Mouse (Mus musculus) MEL (cell line): ENCODE results near the gene Adm2. TPM values are rescaled to one million over a fixed set of nuclear protein-coding genes. Genes with fewer than 3 reads are reported as not detected.

Source experiments
- DNase-seq: peaks from one replicate; pipeline ENCODE4 v3.0.0; 2011; ENCODE audit warnings: low read depth, low spot score
- H3K27ac ChIP-seq: 2 replicates; pipeline ENCODE4 v1.5.1; 2012; ENCODE audit warnings: low read depth, mild to moderate bottlenecking, control low read depth, low read length, moderate library complexity; ENCODE audit not compliant: control insufficient read depth
- H3K27me3 ChIP-seq, 2 experiments: fragments of 150-350 bp in 1 of 2; sonication (generic) in 1 of 2; 2 replicates each; pipeline ENCODE4 v1.6.1; 2012; ENCODE audit warnings: low read length in 2 of 2, mild to moderate bottlenecking in 2 of 2, improper control_type of control experiment in 1 of 2, moderate library complexity in 1 of 2; ENCODE audit not compliant: insufficient read depth in 2 of 2, control insufficient read depth in 1 of 2
- H3K36me3 ChIP-seq, 2 experiments: 2 replicates each; pipeline ENCODE4 v1.6.1; 2012 to 2014; ENCODE audit warnings: low read length in 2 of 2, improper control_type of control experiment in 1 of 2, inconsistent platforms in 1 of 2, mild to moderate bottlenecking in 1 of 2; ENCODE audit not compliant: insufficient read depth in 2 of 2, control insufficient read depth in 1 of 2
- H3K4me1 ChIP-seq, 2 experiments: fragments of 150-350 bp in 1 of 2; sonication (generic) in 1 of 2; 2 replicates each; pipeline ENCODE4 v1.6.1; 2012; ENCODE audit warnings: low read length in 2 of 2, improper control_type of control experiment in 1 of 2, mild to moderate bottlenecking in 1 of 2; ENCODE audit not compliant: insufficient read depth in 2 of 2, control insufficient read depth in 1 of 2
- H3K4me3 ChIP-seq, 2 experiments: fragments of 150-350 bp in 1 of 2; sonication (generic) in 1 of 2; 2 replicates each; pipeline ENCODE4 v1.5.1; 2012; ENCODE audit warnings: low read depth in 2 of 2, low read length in 2 of 2, mild to moderate bottlenecking in 2 of 2, moderate library complexity in 2 of 2, control low read depth in 1 of 2, improper control_type of control experiment in 1 of 2; ENCODE audit not compliant: control insufficient read depth in 1 of 2, insufficient read depth in 1 of 2
- H3K79me2 ChIP-seq: 2 replicates; pipeline ENCODE4 v1.6.1; 2012; ENCODE audit warnings: mild to moderate bottlenecking, low read length, moderate library complexity; ENCODE audit not compliant: control insufficient read depth, poor library complexity, insufficient read depth
- H3K9ac ChIP-seq: 2 replicates; pipeline ENCODE4 v1.6.1; 2012; ENCODE audit warnings: low read depth, mild to moderate bottlenecking, control low read depth, low read length, moderate library complexity; ENCODE audit not compliant: control insufficient read depth, poor library complexity, severe bottlenecking
- H3K9me3 ChIP-seq: fragments of 150-350 bp; sonication (generic); replicated peaks from 2 replicates; pipeline ENCODE4 v1.6.1; 2012; ENCODE audit warnings: mild to moderate bottlenecking, low read length, improper control_type of control experiment, moderate library complexity; ENCODE audit not compliant: insufficient read depth
- BHLHE40 ChIP-seq: IDR thresholded peaks from 2 replicates; pipeline ENCODE4 v1.6.1; 2012; ENCODE audit warnings: low read depth, mild to moderate bottlenecking, inconsistent platforms, low read length, improper control_type of control experiment, borderline replicate concordance
- CHD1 ChIP-seq: IDR thresholded peaks from 2 replicates; pipeline ENCODE4 v1.6.1; 2012; ENCODE audit warnings: low read depth, mild to moderate bottlenecking, inconsistent platforms, low read length, improper control_type of control experiment
- CHD2 ChIP-seq: IDR thresholded peaks from 2 replicates; pipeline ENCODE4 v1.6.1; 2011; ENCODE audit warnings: low read length, improper control_type of control experiment
- E2F4 ChIP-seq: IDR thresholded peaks from 2 replicates; pipeline ENCODE4 v1.6.1; 2011; ENCODE audit warnings: low read depth, low read length, improper control_type of control experiment, borderline replicate concordance
- ELF1 ChIP-seq: IDR thresholded peaks from 2 replicates; pipeline ENCODE4 v1.6.1; 2014; ENCODE audit warnings: low read depth, mild to moderate bottlenecking, inconsistent platforms, low read length, improper control_type of control experiment, moderate library complexity
- EP300 ChIP-seq, 2 experiments: IDR thresholded peaks; 2 replicates each; pipeline ENCODE4 v1.6.1; 2011; ENCODE audit warnings: improper control_type of control experiment in 2 of 2, low read length in 2 of 2, low read depth in 1 of 2, mild to moderate bottlenecking in 1 of 2
- ETS1 ChIP-seq: IDR thresholded peaks from 2 replicates; pipeline ENCODE4 v1.6.1; 2012; ENCODE audit warnings: low read depth, mild to moderate bottlenecking, inconsistent platforms, low read length, improper control_type of control experiment, moderate library complexity
- GABPA ChIP-seq: IDR thresholded peaks from 2 replicates; pipeline ENCODE4 v1.6.1; 2012; ENCODE audit warnings: low read depth, mild to moderate bottlenecking, inconsistent platforms, low read length, improper control_type of control experiment, moderate library complexity
- GATA1 ChIP-seq: IDR thresholded peaks from 2 replicates; pipeline ENCODE4 v1.6.1; 2011; ENCODE audit warnings: low read depth, low read length, improper control_type of control experiment
- MAX ChIP-seq: IDR thresholded peaks from 2 replicates; pipeline ENCODE4 v1.6.1; 2011; ENCODE audit warnings: low read length, improper control_type of control experiment
- MAZ ChIP-seq: IDR thresholded peaks from 2 replicates; pipeline ENCODE4 v1.6.1; 2012; ENCODE audit warnings: low read depth, mild to moderate bottlenecking, inconsistent platforms, low read length, improper control_type of control experiment
- MEF2A ChIP-seq: IDR thresholded peaks from 2 replicates; pipeline ENCODE4 v1.6.1; 2014; ENCODE audit warnings: low read depth, mild to moderate bottlenecking, inconsistent platforms, low read length, improper control_type of control experiment; ENCODE audit not compliant: poor library complexity, insufficient replicate concordance, severe bottlenecking; ENCODE audit errors: extremely low read depth
- MXI1 ChIP-seq: IDR thresholded peaks from 2 replicates; pipeline ENCODE4 v1.6.1; 2011; ENCODE audit warnings: mild to moderate bottlenecking, low read depth, low read length, improper control_type of control experiment
- MYB ChIP-seq: IDR thresholded peaks from 2 replicates; pipeline ENCODE4 v1.6.1; 2011; ENCODE audit warnings: mild to moderate bottlenecking, low read depth, low read length, improper control_type of control experiment
- MYC ChIP-seq: IDR thresholded peaks from 2 replicates; pipeline ENCODE4 v1.6.1; 2011; ENCODE audit warnings: low read depth, mild to moderate bottlenecking, low read length, improper control_type of control experiment, moderate library complexity
- NELFE ChIP-seq: IDR thresholded peaks from 2 replicates; pipeline ENCODE4 v1.6.1; 2011; ENCODE audit warnings: low read depth, low read length, improper control_type of control experiment
- NRF1 ChIP-seq: IDR thresholded peaks from 2 replicates; pipeline ENCODE4 v1.6.1; 2014; ENCODE audit warnings: low read depth, mild to moderate bottlenecking, inconsistent platforms, low read length, improper control_type of control experiment, moderate library complexity; ENCODE audit not compliant: poor library complexity, insufficient read depth, severe bottlenecking
- POLR2A ChIP-seq, 2 experiments: IDR thresholded peaks; 2 replicates each; pipeline ENCODE4 v1.6.1; 2011 to 2012; ENCODE audit warnings: low read length in 2 of 2, mild to moderate bottlenecking in 2 of 2, control low read depth in 1 of 2, improper control_type of control experiment in 1 of 2, low read depth in 1 of 2, moderate library complexity in 1 of 2; ENCODE audit not compliant: control insufficient read depth in 1 of 2, insufficient read depth in 1 of 2, poor library complexity in 1 of 2
- POLR2AphosphoS2 ChIP-seq: IDR thresholded peaks from 2 replicates; pipeline ENCODE4 v1.6.1; 2011; ENCODE audit warnings: low read length, improper control_type of control experiment
- POLR2AphosphoS5 ChIP-seq: IDR thresholded peaks from 2 replicates; pipeline ENCODE4 v1.6.1; 2012; ENCODE audit warnings: low read depth, borderline replicate concordance, mild to moderate bottlenecking, inconsistent platforms, low read length, moderate library complexity, mixed read lengths
- RAD21 ChIP-seq: IDR thresholded peaks from 2 replicates; pipeline ENCODE4 v1.6.1; 2011; ENCODE audit warnings: mild to moderate bottlenecking, low read depth, low read length, improper control_type of control experiment
- SIN3A ChIP-seq: IDR thresholded peaks from 2 replicates; pipeline ENCODE4 v1.6.1; 2012; ENCODE audit warnings: low read length, improper control_type of control experiment, inconsistent platforms
- SMC3 ChIP-seq: IDR thresholded peaks from 2 replicates; pipeline ENCODE4 v1.6.1; 2011; ENCODE audit warnings: low read depth, low read length, improper control_type of control experiment
- TAL1 ChIP-seq: IDR thresholded peaks from 2 replicates; pipeline ENCODE4 v1.6.1; 2012; ENCODE audit warnings: mild to moderate bottlenecking, inconsistent platforms, low read length, moderate library complexity, mixed read lengths
- TBP ChIP-seq: IDR thresholded peaks from 2 replicates; pipeline ENCODE4 v1.8.0; 2011; ENCODE audit warnings: low read depth, low read length, improper control_type of control experiment
- TCF12 ChIP-seq: IDR thresholded peaks from 2 replicates; pipeline ENCODE4 v1.6.1; 2014; ENCODE audit warnings: low read depth, mild to moderate bottlenecking, inconsistent platforms, low read length, improper control_type of control experiment, moderate library complexity
- UBTF ChIP-seq: IDR thresholded peaks from 2 replicates; pipeline ENCODE4 v1.6.1; 2012; ENCODE audit warnings: low read depth, mild to moderate bottlenecking, inconsistent platforms, low read length, improper control_type of control experiment, moderate library complexity, borderline replicate concordance; ENCODE audit not compliant: insufficient read depth
- ZC3H11A ChIP-seq: IDR thresholded peaks from 2 replicates; pipeline ENCODE4 v1.6.1; 2012; ENCODE audit warnings: low read depth, mild to moderate bottlenecking, inconsistent platforms, low read length, improper control_type of control experiment
- ZMIZ1 ChIP-seq: IDR thresholded peaks from 2 replicates; pipeline ENCODE4 v1.6.1; 2012; ENCODE audit warnings: low read depth, mild to moderate bottlenecking, inconsistent platforms, low read length, improper control_type of control experiment, moderate library complexity
- polyA plus RNA-seq, 2 experiments: library from polyadenylated mRNA; stranded (reverse) in 1 of 2; unstranded in 1 of 2; fragments of >175 nt in 1 of 2; fragments of >200 nt in 1 of 2; gene quantifications; 2 replicates each; pipeline versions ENCODE4 v1.2.1 to v1.2.4; 2012; ENCODE audit warnings: low replicate concordance in 2 of 2, low read depth in 1 of 2; ENCODE audit not compliant: insufficient read length in 2 of 2, insufficient read depth in 1 of 2, missing spikeins in 1 of 2
- total RNA-seq: library from RNA; depleted of rRNA; stranded (reverse); fragments of 300-350 nt; gene quantifications from 2 replicates; pipeline ENCODE4 v1.2.3, GENCODE M21; 2012

The Adm2 gene
- total and polyA plus RNA-seq, 3 experiments = 1.4 to 18.2 TPM; not detected in 1

- TF ChIP-seq GABPA (no peak), SMC3 (no peak), CHD2 (no peak), ETS1 (peak; percentile 43; the same call in 1 of the 2 replicates), RAD21 (no peak), MAX (no peak)
- TF ChIP-seq, all 39 proteins: peak for 7
Observed at GRCm38 (mm10) chr15:89285004-89285403, 37.5 kb upstream of the Adm2 start (continued).

- Histone ChIP-seq H3K36me3 (peaks cover 8 to 20% of the 10 kb centered on the region in 2 experiments), H3K27ac (peak overlapping the region; percentile 48), H3K9me3 (no peaks in the 10 kb centered on the region), H3K27me3 (no peaks in the 10 kb centered on the region), H3K4me3 (no peak overlapping the region), H3K9ac (no peak overlapping the region), H3K4me1 (peaks cover 12 to 14% of the 10 kb centered on the region in 2 experiments), H3K79me2 (no peaks in the 10 kb centered on the region)
- TF ChIP-seq EP300 (IDR thresholded peaks at IDR 0.05; ENCODE audit: low read depth in 1 of 2, low read length in 2 of 2) = peak; percentile 72 to 75
- TF ChIP-seq ZC3H11A = no peak
- peak; percentile 92 for TF ChIP-seq ETS1
- no peak for TF ChIP-seq MAZ
- peak; percentile 37; the same call in 1 of the 2 replicates for TF ChIP-seq MXI1
- TF ChIP-seq GATA1 = peak; percentile 84
- TF ChIP-seq TAL1 = peak; percentile 58
- TF ChIP-seq E2F4 = no peak
- TF ChIP-seq ELF1 = no peak
- peak; percentile 86 for TF ChIP-seq TCF12
- peak; percentile 62; the same call in 1 of the 2 replicates for TF ChIP-seq SIN3A
- TF ChIP-seq BHLHE40 = peak; percentile 24; the same call in 1 of the 2 replicates
- peak; percentile 68 for DNase-seq
Observed at GRCm38 (mm10) chr15:89285478-89285877, 37.0 kb upstream of the Adm2 start.

- H3K4me3 ChIP-seq = no peak overlapping the region
- no peak overlapping the region for H3K27ac ChIP-seq
- H3K9me3 ChIP-seq = no peaks in the 10 kb centered on the region
- no peaks in the 10 kb centered on the region for H3K27me3 ChIP-seq
- DNase-seq = no peak
- no peak overlapping the region for H3K9ac ChIP-seq
- H3K79me2 ChIP-seq = no peaks in the 10 kb centered on the region
- TF ChIP-seq POLR2AphosphoS2 = no peak
- TF ChIP-seq ELF1 = no peak
- no peak for TF ChIP-seq SIN3A
- TF ChIP-seq ZC3H11A = no peak
- no peak for TF ChIP-seq CHD1
- TF ChIP-seq POLR2AphosphoS5 = no peak
- TF ChIP-seq MAX = no peak
- TF ChIP-seq ZMIZ1 = no peak
- no peak for TF ChIP-seq SMC3
- no peak for TF ChIP-seq TBP
- TF ChIP-seq GATA1 = no peak
- no peak for TF ChIP-seq UBTF
- no peak for TF ChIP-seq MEF2A
- TF ChIP-seq MYC = no peak
- no peak for TF ChIP-seq POLR2A (IDR thresholded peaks at IDR 0.05; ENCODE audit: control insufficient read depth in 1 of 2, insufficient read depth in 1 of 2, low read depth in 1 of 2, low read length in 2 of 2, poor library complexity in 1 of 2)
- TF ChIP-seq NELFE = no peak
- TF ChIP-seq E2F4 = no peak
- TF ChIP-seq NRF1 = no peak
- no peak for TF ChIP-seq TAL1
- TF ChIP-seq MYB = no peak
- peaks cover 13 to 20% of the 10 kb centered on the region in 2 experiments for H3K36me3 ChIP-seq
- H3K4me1 ChIP-seq = peaks cover 12 to 14% of the 10 kb centered on the region in 2 experiments
Observed at GRCm38 (mm10) chr15:89286114-89286513, 36.4 kb upstream of the Adm2 start.
